Mouse (Mus musculus) cerebellum, adult 2 months (tissue): ENCODE measurements at regions not wholly inside any gene's neighbourhood (a gene's known extent, or its start where the extent isn't known, plus 50 kb on each side); places are given as distances from the start of the nearest gene placed in this dataset.

Experiments
- CTCF ChIP-seq: fragments of 200-500 bp; IDR thresholded peaks from 2 replicates; pipeline ENCODE4 v1.5.1; 2011; ENCODE audit warnings: low read depth, mild to moderate bottlenecking, control low read depth, low read length, moderate library complexity, borderline replicate concordance; ENCODE audit not compliant: insufficient read depth
- POLR2A ChIP-seq: fragments of 200-500 bp; IDR thresholded peaks from 2 replicates; pipeline ENCODE4 v1.6.1; 2011; ENCODE audit warnings: low read length, control low read depth, borderline replicate concordance; ENCODE audit not compliant: insufficient read depth

- TF ChIP-seq POLR2A (no peak), CTCF (no peak)
Observed at GRCm38 (mm10) chr15:61506361-61506897, 583.6 kb upstream of the A1bg start.
